Mouse (Mus musculus) heart, postnatal 0 days (tissue): ENCODE results near the gene Pgm3. TPM values are rescaled to one million over a fixed set of nuclear protein-coding genes. Genes with fewer than 3 reads are reported as not detected.
"Not testable (repeated sequence)": the region's sequence is repeated elsewhere in the genome, so short reads cannot be mapped to it uniquely, and the experiment has no call there.

Experiments used
- ATAC-seq: fragments of 200-750 bp; cut with Nextera tagmentation; 2 replicates; pipeline ENCODE4 v1.8.0; 2017; ENCODE audit warnings: low read depth, moderate number of reproducible peaks, moderate library complexity; ENCODE audit not compliant: insufficient read depth
- DNase-seq: peaks from one replicate; pipeline ENCODE4 v3.0.0-alpha.2; 2016; ENCODE audit warnings: low spot score
- H3K27ac ChIP-seq: fragments of 300-500 bp; sonication (generic); 2 replicates; pipeline ENCODE4 v1.5.1; 2014; ENCODE audit warnings: low read depth, mild to moderate bottlenecking
- H3K27me3 ChIP-seq: fragments of 300-500 bp; sonication (generic); 2 replicates; pipeline ENCODE4 v1.6.1; 2014; ENCODE audit warnings: low read length, mixed read lengths; ENCODE audit not compliant: control insufficient read depth, insufficient read depth
- H3K36me3 ChIP-seq: fragments of 300-500 bp; sonication (generic); replicated peaks from 2 replicates; pipeline ENCODE4 v1.6.1; 2014; ENCODE audit warnings: low read length, mixed read lengths; ENCODE audit not compliant: control insufficient read depth, insufficient read depth
- H3K4me1 ChIP-seq: fragments of 300-500 bp; sonication (generic); 2 replicates; pipeline ENCODE4 v1.6.1; 2014; ENCODE audit warnings: antibody characterized with exemption; ENCODE audit not compliant: control insufficient read depth, insufficient read depth
- H3K4me2 ChIP-seq: fragments of 300-500 bp; sonication (generic); 2 replicates; pipeline ENCODE4 v1.6.1; 2014; ENCODE audit warnings: low read depth, mild to moderate bottlenecking, low read length, moderate library complexity
- H3K4me3 ChIP-seq: fragments of 300-500 bp; sonication (generic); 2 replicates; pipeline ENCODE4 v1.5.1; 2014; ENCODE audit warnings: low read depth, low read length
- H3K9ac ChIP-seq: fragments of 300-500 bp; sonication (generic); replicated peaks from 2 replicates; pipeline ENCODE4 v1.6.1; 2014; ENCODE audit warnings: low read depth, low read length, mixed read lengths
- H3K9me3 ChIP-seq: fragments of 300-500 bp; sonication (generic); replicated peaks from 2 replicates; pipeline ENCODE4 v1.6.1; 2016; ENCODE audit warnings: low read length; ENCODE audit not compliant: control insufficient read depth
- CTCF ChIP-seq: IDR thresholded peaks from 2 replicates; pipeline ENCODE4 v1.5.1; 2016; ENCODE audit warnings: antibody characterized with exemption, control low read depth, low read depth
- EP300 ChIP-seq: IDR thresholded peaks from 2 replicates; pipeline ENCODE4 v1.6.1; 2016; ENCODE audit warnings: antibody characterized with exemption, low read depth
- WGBS: fragments of 180-500 bp; shearing (Covaris S2); extraction: QIAGEN DNeasy Blood & Tissue Kit; methylation state at CpG from one replicate; pipeline ENCODE4 v1.1.7; 2014; 5-methylcytosine and 5-hydroxymethylcytosine counted together
- polyA plus RNA-seq: library from polyadenylated mRNA; unstranded; fragments of >200 nt; fragmentation: Nextera tagmentation; extraction: Ambion mirVana; gene quantifications from 2 replicates; pipeline ENCODE4 v1.2.1, GENCODE M21; 2015
- total RNA-seq: library from RNA; depleted of rRNA; stranded (reverse); fragments of >200 nt; gene quantifications from 2 replicates; pipeline ENCODE4 v1.2.3, GENCODE M21; 2014; ENCODE audit warnings: low replicate concordance

The Pgm3 gene
- total and polyA plus RNA-seq, 2 experiments from 2014 or later = 6.8 to 12.1 TPM

GRCm38 (mm10) chr9:86605776-86606175, 34.1 kb upstream of the Pgm3 start:
- no peak for DNase-seq
- no peak overlapping the region for H3K27ac ChIP-seq
- H3K4me1 ChIP-seq = no peaks in the 10 kb centered on the region
- no peak overlapping the region for H3K4me3 ChIP-seq
- no peak overlapping the region for H3K9ac ChIP-seq
- TF ChIP-seq CTCF (no peak), EP300 (no peak)
- H3K4me2 ChIP-seq = no peak overlapping the region
- no peaks in the 10 kb centered on the region for H3K36me3 ChIP-seq
- no peak for ATAC-seq
- 65% methylated on average over 6 of the region's 6 CpGs for WGBS
- no peaks in the 10 kb centered on the region for H3K9me3 ChIP-seq
- no peaks in the 10 kb centered on the region for H3K27me3 ChIP-seq

GRCm38 (mm10) chr9:86599723-86600303, 28.2 kb upstream of the Pgm3 start:
- WGBS = 11% methylated on average over 8 of the region's 8 CpGs
- H3K36me3 ChIP-seq = no peaks in the 10 kb centered on the region
- no peak overlapping the region for H3K4me3 ChIP-seq
- TF ChIP-seq CTCF = no peak
- no peak for TF ChIP-seq EP300
- no peak overlapping the region for H3K9ac ChIP-seq
- DNase-seq (peak; percentile 18), ATAC-seq (peak; percentile 69)
- no peaks in the 10 kb centered on the region for H3K9me3 ChIP-seq
- H3K27ac ChIP-seq = peak overlapping the region; percentile 61
- peaks cover 10% of the 10 kb centered on the region for H3K4me1 ChIP-seq
- 0 out of 2 replicates have a peak overlapping the region, but pooled peaks have one; percentile 6 for H3K4me2 ChIP-seq
- no peaks in the 10 kb centered on the region for H3K27me3 ChIP-seq

- H3K36me3 ChIP-seq, DNase-seq, H3K9me3 ChIP-seq, H3K27me3 ChIP-seq, H3K27ac ChIP-seq, ATAC-seq, H3K4me2 ChIP-seq, H3K4me3 ChIP-seq, H3K9ac ChIP-seq: not testable (repeated sequence)
- H3K4me1 ChIP-seq = peaks cover 19% of the 10 kb centered on the region
Observed at GRCm38 (mm10) chr9:86596983-86597382, 25.3 kb upstream of the Pgm3 start.

GRCm38 (mm10) chr9:86594357-86594767, 22.7 kb upstream of the Pgm3 start:
- not testable (repeated sequence) for DNase-seq, H3K9ac ChIP-seq, H3K27me3 ChIP-seq, H3K36me3 ChIP-seq, H3K9me3 ChIP-seq, H3K4me3 ChIP-seq, H3K27ac ChIP-seq
- H3K4me2 ChIP-seq = peak overlapping the region; percentile 24; the same call in 1 of the 2 replicates
- H3K4me1 ChIP-seq = peaks cover 12% of the 10 kb centered on the region
- WGBS = 10% methylated on average over 9 of the region's 10 CpGs
- ATAC-seq = peak; percentile 68

- Histone ChIP-seq H3K4me3 (peak overlapping the region; percentile 2; the same call in 1 of the 2 replicates), H3K4me1 (peaks cover 9% of the 10 kb centered on the region; the same call in 1 of the 2 replicates), H3K9ac (no peak overlapping the region), H3K27ac (no peak overlapping the region), H3K9me3 (no peaks in the 10 kb centered on the region), H3K4me2 (peak overlapping the region; percentile 44), H3K36me3 (no peaks in the 10 kb centered on the region), H3K27me3 (no peaks in the 10 kb centered on the region)
- DNase-seq (peak; percentile 59), ATAC-seq (no peak)
- 54% methylated on average over 19 of the region's 19 CpGs for WGBS
- TF ChIP-seq EP300 (no peak), CTCF (peak; percentile 73)
Observed at GRCm38 (mm10) chr9:86592676-86593668, 21.3 kb upstream of the Pgm3 start.
